Mouse (Mus musculus) embryo, embryonic 9.5 days (tissue): Measurements from ENCODE around the gene Nr4a3.

ENCODE experiments used
- DNase-seq: peaks from one replicate; pipeline ENCODE4 v3.0.0-alpha.2; 2017; ENCODE audit errors: extremely low spot score

Nr4a3 gene

DNA sequence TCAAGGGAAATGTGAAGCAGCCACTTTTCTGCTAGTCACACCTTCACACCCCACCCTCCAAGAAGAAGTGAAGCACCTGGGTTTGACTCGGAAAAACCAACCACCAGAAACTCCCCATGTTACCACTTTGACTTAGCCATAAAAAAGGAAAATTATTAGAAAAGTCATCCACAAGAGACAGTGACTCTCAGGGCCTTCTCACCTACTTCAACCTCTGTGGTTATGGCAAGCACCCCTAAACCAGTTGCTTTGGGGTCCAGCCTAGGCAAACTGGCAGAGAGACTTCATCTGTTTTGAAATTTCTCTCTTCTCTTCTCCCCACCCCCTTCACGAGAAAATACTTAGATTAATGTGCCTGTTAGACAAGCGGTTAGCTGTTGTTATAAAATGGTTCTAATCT is 5.1 kb downstream of the Nr4a3 start:
- no peak for DNase-seq

GRCm38 (mm10) chr4:48050442-48050841 is 5.5 kb downstream of the Nr4a3 start:
- no peak for DNase-seq

DNA sequence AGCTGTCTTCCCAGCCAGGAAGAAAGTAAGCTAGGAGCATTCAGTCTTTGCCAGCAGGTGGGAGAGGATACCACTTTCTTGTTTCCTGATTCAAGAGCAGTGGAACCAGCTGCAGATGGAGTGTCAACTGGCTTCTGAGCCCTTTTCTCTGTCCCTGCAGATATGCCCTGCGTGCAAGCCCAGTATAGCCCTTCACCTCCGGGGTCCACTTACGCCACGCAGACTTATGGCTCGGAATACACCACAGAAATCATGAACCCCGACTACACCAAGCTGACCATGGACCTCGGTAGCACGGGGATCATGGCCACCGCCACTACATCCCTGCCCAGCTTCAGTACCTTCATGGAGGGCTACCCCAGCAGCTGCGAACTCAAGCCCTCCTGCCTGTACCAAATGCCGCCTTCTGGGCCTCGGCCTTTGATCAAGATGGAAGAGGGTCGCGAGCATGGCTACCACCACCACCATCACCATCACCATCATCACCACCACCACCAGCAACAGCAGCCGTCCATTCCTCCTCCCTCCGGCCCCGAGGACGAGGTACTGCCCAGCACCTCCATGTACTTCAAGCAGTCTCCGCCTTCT is 6.2 kb downstream of the Nr4a3 start:
- no peak for DNase-seq

- DNase-seq: peak; percentile 36
These were observed 6.7 kb downstream of the Nr4a3 start for GRCm38 (mm10) chr4:48051674-48052121.

- no peak for DNase-seq
These were observed 16.8 kb downstream of the Nr4a3 start for GRCm38 (mm10) chr4:48061716-48062115.

DNA sequence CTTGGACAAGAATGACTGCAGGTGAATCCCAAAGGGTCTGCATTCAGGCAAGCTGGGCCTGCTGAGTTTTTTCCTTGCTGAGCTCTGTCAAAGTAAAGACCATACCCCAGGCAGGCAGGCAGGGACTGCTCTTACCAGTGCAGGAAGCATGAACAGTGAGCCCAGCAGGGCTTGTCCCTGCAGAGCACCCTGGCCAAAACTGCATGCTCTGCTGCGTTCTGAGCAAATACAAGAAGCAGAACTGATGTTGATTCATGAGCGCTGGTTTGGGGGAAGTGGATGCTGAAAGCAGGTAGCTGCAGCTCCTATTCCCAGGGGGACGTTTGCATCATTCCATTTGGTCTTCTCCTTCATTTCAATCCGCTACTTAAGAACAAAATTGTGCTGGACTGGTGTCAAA is 19.4 kb downstream of the Nr4a3 start:
- DNase-seq: no peak

- DNase-seq: no peak
These were observed 21.7 kb downstream of the Nr4a3 start for GRCm38 (mm10) chr4:48066676-48067075.

GRCm38 (mm10) chr4:48069111-48069510 is 24.2 kb downstream of the Nr4a3 start:
- no peak for DNase-seq

DNA sequence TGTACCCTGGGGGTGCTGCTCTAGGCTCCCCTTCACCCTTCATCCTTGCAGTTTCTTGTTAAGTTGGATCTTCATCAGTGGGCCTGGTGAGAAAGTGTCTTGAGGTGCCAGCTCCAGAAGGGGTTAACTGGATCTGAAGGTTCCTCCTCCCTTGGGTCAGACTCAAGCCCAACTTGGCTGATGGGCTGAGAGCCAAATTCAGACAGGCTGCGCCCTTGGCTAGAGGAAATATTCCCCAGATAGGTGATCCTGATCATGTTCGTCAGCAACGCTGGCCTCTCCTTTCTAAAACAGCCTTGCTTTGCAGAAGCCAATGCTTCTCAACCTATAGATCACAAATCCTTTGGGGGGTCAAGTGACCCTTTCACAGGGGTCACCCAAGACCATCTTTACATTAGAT is 27.1 kb downstream of the Nr4a3 start:
- no peak for DNase-seq

GRCm38 (mm10) chr4:48073325-48073724 is 28.4 kb downstream of the Nr4a3 start:
- no peak for DNase-seq

DNA sequence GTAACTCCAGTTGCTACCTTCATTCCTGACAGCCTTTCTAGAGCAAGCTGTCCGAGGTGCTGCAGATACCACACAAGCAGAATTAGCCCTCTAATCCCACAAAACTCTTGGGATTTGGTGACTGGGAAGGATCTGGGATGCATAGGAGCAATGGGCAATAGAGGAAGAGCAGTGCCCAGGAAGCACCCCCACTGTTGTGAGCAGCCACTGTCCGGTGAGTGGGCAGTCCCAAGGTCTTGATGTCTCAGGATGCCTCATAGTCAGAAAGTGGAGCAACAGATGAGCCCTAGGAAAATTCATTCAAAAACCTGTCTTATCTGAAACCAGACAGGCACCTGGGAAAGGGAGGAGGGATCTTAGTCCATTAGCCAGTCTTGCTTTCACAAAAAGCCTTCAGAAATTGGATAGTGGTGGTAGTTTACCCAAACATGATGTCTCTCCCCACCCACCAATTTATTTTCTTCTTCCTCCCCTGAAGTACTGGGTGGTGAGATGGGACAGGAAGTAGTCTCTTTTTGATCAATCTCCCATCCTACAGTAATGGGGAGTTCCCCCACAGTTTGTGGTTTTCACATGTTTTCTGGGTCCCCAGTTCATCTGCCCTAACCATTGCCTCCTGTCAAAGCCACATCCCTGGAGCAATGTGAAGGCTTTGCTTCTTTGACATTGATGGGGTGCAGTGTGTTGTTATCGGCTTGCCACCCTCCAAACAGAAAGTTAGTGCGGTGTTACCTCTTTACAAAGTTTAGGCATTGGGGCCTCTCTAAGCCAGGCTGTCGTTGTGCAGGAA is 29.7 kb downstream of the Nr4a3 start:
- no peak for DNase-seq

- DNase-seq: no peak
These were observed 31.9 kb downstream of the Nr4a3 start for GRCm38 (mm10) chr4:48076693-48077471.

DNA sequence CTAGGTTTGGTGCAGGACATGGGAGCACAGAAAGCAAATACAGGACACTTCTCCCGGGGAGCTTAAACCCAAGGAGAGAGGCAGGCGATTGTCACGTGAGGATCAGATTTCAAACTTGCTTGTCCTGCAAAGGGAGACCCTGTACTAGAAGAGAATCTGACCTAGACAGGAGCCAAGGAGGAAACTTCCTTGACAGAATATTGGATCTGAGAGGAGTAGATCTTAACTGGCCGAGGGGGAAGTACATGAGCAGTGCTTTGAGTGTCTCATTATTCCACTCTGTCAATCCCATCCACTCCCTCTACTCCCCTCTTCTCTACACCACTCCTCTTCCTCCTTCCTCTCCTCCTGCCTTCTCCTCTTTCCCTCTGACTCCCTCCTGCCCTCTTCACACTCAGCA is 33.3 kb downstream of the Nr4a3 start:
- peak; percentile 7 for DNase-seq

DNA sequence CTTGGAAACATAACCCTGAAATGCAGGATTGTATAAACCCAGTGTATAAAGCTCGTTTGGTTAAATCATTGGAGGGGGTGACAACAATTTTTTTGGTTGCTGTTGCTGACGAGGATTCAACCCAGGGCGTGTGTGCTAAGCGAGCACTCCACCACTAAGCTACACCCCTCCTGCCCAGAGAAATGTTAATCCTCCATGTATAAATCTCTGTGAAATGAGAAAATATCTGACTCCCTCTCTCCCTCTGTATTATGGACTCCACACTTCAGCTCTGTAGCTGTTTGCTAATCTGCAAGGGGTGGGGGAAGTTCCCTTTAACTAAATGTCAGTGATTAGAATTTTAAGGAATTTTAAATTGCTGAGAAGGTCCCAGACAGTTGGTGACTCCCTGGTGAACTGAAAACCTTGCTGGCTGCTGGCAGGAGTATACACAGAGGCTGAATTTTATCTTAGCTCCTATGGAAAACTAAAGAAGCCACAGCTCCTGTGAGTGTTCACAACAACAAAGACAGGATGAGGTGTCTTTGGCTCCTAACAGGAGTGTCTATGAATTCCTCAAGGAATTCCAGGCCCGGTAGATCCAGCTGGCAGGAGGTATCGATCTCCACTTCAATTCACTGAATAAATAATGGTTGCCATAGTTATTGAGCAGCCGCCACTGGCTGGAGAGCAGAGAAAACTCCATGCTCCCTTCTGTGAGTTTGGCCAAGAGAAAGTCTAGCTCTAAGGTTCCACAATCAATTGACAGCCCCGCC is 34.5 kb downstream of the Nr4a3 start:
- DNase-seq: no peak

DNA sequence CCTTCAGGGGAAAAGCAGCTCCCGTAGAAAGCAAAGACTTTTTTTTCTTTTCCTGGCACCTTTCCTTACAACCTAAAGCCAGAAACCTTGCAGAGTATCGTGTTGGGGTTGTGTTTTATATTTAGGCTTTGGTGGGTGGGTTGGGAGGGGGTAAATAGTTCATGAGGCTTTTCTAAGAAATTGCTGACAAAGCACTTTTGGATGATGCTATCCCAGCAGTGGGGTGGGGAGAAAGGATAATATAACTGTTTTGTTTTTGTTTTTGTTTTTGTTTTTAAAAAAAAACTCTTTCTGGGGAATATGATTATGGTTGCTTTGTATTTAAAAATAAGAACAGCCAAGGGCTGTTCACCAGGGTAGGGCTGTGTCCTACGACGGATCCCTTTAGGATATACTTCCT is 38.5 kb downstream of the Nr4a3 start:
- DNase-seq: no peak

- no peak for DNase-seq
These were observed 41.7 kb downstream of the Nr4a3 start for GRCm38 (mm10) chr4:48086609-48087008.

- DNase-seq: no peak
These were observed 42.5 kb downstream of the Nr4a3 start for GRCm38 (mm10) chr4:48087497-48087896.

- DNase-seq: no peak
These were observed 48.3 kb downstream of the Nr4a3 start for GRCm38 (mm10) chr4:48093221-48093620.

- DNase-seq: no peak
These were observed 55.3 kb downstream of the Nr4a3 start for GRCm38 (mm10) chr4:48100217-48100616.

GRCm38 (mm10) chr4:48101981-48102380 is 57.0 kb downstream of the Nr4a3 start:
- no peak for DNase-seq

DNA sequence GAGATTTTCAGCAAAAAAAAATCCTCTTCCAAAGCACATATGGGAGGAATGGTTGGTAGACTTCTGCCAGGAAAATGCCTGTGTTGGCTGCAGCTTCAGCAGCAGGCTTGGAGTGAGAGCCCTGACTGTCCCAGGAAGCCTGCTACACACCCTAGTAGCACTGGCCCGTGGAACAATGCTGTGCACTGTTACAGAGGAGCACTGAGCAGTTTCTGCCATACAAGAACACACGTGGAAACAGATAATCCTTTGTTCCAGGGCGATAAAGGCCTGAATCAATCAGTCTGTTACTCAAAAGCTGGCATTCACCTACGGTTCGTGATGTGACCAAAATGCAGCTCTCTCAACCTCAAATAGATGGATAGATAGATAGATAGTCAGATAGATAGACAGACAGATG is 60.4 kb downstream of the Nr4a3 start:
- DNase-seq: no peak

GRCm38 (mm10) chr4:48107086-48107485 is 62.1 kb downstream of the Nr4a3 start:
- DNase-seq: no peak
